Mouse (Mus musculus): ENCODE data around the gene Lrrc39.

GRCm38 (mm10) chr3:116601781-116602180 is 39.0 kb downstream of the Lrrc39 start:
- no peak for TF ChIP-seq POLR2A (IDR thresholded peaks at IDR 0.05; ENCODE audit: borderline replicate concordance, low read depth, low read length)
- no peak for TF ChIP-seq CTCF (IDR thresholded peaks at IDR 0.05; ENCODE audit: low read depth, low read length)

Measured in bone marrow macrophage, adult 2 months (primary cell).